Mouse (Mus musculus) embryonic fibroblast, embryonic 13.5 days (primary cell): ENCODE results near the gene Tmem167b.

Experiments used
- CTCF ChIP-seq: IDR thresholded peaks from 2 replicates; pipeline ENCODE4 v1.5.1; 2011; ENCODE audit warnings: mild to moderate bottlenecking, control low read depth, low read length, moderate library complexity, borderline replicate concordance; ENCODE audit not compliant: insufficient read depth
- POLR2A ChIP-seq: IDR thresholded peaks from 2 replicates; pipeline ENCODE4 v1.6.1; 2011; ENCODE audit warnings: low read depth, mild to moderate bottlenecking, control low read depth, low read length, moderate library complexity

GRCm38 (mm10) chr3:108572309-108573010, 10.2 kb upstream of the Tmem167b start:
- no peak for TF ChIP-seq CTCF
- no peak for TF ChIP-seq POLR2A
